Mouse (Mus musculus) megakaryocyte progenitor cell, adult 5-6 weeks (primary cell): Measurements from ENCODE around the gene Upp2. TPM values are rescaled to one million over a fixed set of nuclear protein-coding genes. Genes with fewer than 3 reads are reported as not detected.
A peak's percentile ranks its signal among the peaks of the same experiment; 100 is the strongest.

Experiments used
- ATAC-seq: replicated peaks from 2 replicates; pipeline ENCODE4 v1.8.0; 2016; ENCODE audit warnings: mild to moderate bottlenecking, moderate TSS enrichment, inconsistent platforms; ENCODE audit not compliant: poor library complexity
- total RNA-seq, 2 experiments: library from RNA; stranded (forward) in 1 of 2; stranded (reverse) in 1 of 2; fragments of 157-497, 149-512 nt in 1 of 2; fragments of 200-1000 nt in 1 of 2; gene quantifications; 2 replicates each; pipeline versions ENCODE4 v1.2.3 to v1.2.4; 2015 to 2017

Upp2 gene
- 0.37 and 0.64 TPM in 2 replicates for total RNA-seq (2015)
- total RNA-seq (2017), result not detected in 2 replicates

DNA sequence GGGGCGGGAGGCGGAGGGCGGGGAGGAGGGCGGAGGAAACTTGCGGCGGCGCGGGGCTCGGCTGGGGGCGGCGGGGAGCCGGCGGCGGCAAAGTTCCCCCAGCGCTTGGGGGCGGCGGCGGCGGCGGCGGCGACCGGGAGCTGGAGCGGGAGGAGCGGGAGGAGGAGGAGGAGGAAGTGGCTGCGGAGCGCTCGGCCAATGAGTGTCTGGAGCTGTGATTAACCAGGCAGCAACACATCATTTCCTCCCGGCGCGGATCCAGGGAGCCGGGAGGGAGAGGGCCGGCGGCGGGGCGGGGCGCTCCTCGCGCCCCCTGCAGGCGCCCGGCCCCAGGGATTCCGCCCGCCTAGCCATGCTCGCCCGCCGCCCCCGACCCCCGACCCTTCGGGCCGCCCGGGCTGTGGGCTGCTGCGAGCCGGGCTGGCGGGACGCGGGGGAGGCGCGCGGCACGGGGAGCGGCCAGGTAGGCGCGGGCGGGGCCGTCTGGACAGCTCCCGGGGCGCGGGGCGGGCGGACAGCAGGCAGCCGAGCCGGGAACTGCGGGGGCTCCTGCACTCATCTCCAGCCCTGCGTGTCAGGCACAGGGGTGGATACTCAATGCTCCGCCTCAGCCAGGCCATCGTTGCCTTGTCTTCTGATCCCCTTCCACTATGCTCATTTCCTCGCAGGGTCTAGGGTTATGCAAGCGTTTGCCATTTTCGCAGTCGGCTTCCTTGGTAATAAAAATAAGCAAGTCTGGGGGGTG, at the start of gene Upp2, which contains the start of gene Acvr1:
Upp2 (plus strand) TSS at position 233 of the 745 bp plus-strand sequence.
Acvr1 (minus strand) TSS at position 92 of the 745 bp plus-strand sequence.
- peak; percentile 86 for ATAC-seq

DNA sequence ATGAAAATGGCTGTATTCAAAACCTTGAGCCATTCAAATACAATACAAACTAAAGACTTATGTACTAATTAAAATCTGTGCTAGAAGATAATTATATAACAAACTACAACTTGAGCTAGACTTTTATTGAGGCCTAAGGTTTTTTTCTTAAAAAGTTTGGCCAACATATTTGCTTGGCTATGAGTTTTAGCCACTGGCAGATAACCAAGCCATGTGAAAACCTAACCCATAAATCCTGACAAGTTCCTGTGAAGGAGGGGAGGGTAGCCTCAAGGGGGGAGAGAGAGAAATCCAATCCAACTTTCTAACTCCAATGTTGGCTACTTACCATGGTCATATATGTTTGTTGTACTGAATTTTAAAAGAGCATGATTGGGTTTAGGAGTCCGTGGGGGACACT, 48.6 kb upstream of the Upp2 start:
- no peak for ATAC-seq

DNA sequence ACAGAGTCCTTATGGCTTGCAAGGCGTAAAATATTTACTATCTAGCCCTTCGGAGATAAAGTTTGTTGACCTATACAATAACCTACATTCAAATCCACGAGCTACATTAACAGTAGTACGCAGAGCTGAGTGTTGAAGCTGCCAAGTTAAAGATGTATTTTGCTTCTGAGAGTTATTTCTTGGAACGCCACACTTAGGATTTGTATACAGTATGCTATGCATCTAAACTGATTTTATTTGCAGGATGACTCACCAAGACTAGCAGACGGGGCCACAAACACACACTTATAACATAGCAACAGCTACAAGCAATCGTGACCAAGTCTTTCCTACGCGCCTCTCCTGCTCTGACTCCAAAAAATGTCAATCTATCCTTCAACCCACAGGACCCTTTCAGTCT, 46.4 kb upstream of the Upp2 start:
- ATAC-seq, result no peak

DNA sequence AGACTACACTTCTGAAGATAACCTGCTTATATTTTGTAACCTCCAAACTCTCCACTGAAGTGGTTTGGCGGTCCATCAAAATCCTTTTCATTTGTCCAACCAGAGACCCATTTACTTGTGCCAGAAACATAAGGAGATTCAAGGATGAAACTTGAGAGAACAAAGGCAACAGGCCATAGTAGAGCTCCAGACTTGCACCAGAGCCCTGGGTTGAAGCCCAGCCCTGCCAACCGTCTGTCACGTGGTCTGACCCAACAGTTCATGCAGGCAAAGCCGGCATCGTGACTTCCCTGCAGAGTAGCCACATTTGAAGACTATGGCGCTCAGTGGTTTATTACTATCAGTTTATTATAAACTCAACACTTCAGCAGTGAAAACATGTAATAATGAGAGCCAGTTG, 45.5 kb upstream of the Upp2 start:
- ATAC-seq, result no peak

DNA sequence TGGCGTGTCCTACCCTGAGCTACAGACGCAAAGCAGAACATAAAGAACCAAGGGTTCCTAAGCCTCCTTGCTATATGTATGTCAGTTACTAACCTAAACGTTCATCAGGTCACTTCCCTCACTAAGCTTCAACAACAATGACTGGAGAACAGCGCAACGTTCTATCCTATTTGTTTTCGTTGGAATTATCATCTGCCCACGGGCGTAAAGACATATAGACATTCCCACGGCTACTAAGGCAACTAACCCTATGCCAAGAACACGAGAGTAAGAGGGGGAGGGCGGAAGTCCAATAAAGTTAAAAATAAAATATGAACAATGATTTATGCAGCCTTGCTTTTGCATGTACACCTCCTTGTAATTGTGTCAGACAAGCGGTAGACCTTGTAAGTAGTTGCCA, 44.0 kb upstream of the Upp2 start:
- no peak for ATAC-seq

DNA sequence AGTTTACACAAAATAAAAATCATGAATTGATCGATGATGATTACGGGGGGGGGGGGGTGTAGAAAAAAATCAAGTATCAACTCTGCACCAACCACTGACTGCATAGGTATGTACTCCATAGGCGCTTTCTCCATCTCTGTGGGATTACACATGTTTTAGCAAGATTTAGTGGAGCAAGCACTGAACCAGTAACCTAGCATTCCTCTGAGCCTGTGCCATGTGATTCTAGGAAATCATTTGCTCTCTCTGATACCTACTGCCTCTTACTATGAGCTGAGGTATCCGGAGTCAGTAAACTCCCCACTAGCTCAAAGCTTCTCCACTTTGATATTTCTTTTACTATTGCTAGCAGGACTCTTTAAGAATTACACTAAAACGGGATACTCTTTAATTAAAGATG, 43.2 kb upstream of the Upp2 start:
- ATAC-seq, result no peak

DNA sequence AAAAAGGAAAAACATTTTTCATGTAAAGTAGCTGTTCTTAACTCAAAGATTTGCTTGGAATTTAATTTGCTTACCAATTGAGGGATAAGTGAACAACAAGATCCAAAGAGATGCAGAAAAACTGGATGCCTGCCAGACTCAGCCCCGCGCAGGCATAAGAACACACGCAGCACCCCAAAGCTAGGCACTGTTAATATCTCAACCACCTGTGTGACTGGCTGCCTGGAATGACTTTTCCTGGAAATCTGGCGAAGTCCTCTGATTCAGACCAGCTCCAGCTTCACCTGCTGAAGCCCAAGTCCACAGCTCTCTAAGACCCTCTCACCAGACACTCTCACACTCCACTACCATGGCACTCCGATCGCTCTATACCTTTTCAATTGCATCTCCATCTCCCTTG, 42.7 kb upstream of the Upp2 start:
- no peak for ATAC-seq

DNA sequence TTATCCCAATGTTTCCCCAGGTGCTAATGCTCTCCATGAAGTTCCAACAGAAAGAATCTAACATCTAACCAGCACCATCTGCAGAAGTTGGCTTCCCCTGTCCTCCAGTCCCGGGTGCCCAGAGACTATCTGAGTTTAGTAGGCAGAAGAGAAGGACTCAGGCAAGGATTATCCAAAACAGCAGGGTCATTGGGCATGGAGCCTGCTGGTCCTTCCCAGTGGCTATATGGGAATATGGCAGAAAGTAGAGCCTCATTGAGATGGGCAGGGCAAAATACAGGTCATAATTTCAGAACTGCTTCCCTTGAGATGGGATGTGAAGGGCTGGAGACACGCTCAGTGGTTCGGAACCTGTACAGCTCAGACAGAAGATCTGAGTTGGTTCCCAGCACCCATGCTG, 39.3 kb upstream of the Upp2 start:
- ATAC-seq, result no peak

DNA sequence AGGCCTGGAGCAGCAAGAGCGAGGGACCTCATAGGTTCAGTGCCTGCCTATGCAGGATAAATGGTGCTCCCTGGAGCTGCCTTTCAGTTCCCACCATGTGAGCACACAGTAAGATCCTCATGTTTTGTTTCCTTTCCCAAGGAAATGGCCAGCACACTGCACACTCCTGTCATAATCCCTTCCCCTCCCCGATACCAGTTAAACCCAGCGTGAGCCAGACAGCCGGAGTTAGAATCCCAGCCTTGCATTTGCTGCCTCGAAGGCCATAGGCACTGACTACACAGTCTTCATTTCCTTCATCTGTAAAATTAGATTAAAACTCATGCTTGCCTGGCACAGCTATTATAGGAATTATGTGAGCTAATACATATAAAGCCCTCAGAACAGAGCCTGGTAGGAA, 37.7 kb upstream of the Upp2 start:
- ATAC-seq, result no peak

DNA sequence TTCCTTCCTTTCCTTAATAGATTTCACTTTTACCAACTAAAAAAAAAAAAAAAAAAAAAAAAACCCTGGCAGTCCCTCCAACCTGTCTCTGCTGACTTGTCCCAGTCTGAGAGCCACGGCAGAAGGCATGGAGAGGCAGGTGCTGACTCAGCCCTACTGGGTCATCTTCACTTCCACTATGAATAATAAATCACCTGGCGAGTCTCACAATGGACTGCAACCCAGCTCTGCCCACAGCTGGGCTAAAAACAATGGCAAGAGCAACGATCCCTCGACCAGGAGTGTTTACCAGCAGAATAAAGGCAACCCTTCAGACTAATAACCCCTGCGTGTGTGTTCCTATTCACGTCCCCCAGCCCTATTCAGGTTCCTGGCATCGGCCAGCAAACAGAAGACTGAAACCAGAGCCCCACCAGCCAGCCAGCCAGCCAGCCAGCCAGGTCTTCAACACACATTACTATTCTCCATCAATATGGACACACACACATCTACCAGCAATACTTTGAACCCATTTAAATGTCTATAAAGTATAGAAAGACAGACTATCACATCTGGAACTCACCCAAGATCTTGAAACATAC, 37.1 kb upstream of the Upp2 start:
- ATAC-seq, result no peak

DNA sequence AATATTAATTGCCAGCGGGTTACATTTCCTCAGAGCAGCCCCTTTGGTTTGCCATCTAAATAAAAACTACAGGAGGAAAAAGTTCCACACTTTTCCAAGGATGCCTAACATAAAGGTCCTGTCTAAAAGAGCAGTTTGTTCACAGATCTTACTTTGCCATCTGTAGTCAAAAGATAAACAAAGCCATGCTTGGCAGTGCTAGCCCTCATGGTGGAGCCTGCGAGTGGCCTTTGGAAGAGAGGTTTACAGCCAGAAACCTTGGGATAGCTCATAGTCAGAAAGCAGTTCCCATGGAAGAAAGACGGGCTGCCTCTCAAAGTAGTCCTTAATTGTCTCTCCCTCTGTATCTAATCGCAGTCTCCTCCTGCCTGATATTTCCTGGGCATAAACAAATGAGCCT, 36.6 kb upstream of the Upp2 start:
- no peak for ATAC-seq

DNA sequence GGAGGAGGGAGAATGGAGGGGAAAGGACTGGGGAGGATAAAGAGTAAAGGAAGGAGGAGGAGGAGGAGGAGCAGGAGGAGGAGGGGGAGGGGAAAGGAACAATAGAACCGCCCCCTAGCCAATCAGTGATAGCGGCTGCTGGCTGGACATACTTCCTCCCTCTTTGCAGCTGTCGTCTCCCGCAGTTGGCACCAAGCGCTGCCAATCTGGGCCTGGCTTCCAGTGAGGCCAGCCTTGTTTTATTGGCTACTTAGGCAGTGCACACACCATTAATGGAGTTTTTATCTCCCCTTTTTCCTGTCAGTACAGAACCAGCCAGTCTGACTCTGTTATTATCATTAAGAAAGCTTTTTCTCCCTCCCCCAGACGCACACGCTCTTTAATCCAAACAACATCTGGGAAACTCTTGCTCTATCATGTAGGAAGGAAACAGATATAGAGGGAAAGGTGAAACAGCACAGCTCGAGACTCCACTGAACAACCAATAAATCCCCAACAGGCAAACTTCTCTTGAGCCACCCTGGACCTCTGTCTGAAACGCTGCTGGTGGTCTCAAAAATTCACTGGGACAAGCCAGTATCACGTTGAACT, 34.7 kb upstream of the Upp2 start:
- ATAC-seq, result peak; percentile 78

DNA sequence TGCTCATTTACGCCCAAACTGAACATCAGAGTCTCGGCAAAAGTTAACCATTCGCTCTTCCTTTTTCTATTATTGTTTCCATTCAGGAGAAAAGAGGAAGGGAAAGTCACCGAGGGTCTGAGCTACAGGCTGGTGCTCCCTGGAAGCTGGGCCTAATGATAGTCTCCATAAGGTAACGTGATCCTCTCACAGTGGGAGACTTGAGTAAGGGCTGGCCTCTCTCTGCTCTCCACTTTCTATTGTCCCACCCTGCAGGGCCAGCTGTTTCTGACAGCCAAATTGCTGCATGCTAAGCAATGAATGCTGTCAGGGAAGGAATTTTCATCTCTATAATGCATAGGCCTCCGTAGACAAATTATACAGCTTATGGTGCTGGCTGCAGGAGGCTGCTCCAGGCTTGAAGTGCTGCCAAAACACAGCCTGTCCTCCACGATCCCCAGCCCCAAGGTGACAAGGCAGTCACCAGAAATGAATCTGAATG, 33.5 kb upstream of the Upp2 start:
- ATAC-seq, result peak; percentile 61

DNA sequence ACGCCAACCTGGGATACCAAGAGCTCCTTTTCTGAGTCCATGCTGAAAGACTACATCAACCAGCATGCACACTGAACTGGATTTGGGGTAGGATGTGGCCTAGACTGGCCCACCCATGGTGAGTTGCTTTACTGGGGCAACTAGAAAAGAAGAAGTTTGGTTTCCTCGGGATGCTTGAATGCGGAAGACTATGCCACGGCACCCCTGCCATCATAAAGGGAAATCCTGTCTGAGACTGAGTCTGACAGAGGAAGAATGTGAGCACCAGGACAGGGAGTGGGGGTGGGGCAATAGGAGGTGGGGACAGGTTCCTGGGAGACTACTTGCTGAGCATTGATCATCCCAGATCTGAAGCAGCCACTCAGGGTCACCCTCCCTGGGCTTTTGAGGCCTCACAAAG, 32.7 kb upstream of the Upp2 start:
- peak; percentile 74 for ATAC-seq

DNA sequence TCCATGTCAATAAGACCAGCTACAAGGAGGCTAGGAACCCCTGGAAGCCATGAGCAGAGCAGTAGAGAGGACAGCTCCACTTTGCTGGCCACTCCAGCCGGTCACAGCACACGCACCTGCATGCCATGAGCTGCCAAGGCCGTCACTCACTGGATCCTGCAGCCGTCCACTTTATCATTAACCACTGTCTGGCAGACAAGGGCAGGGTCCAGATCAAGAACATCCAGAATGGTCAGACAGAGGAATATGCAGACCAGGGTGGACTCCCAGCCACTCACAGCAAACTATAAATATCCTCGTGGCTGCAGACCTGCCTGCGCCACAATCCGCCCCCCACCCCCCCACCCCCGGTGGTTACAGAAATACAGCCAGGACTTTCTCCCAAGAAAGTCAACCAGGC, 31.9 kb upstream of the Upp2 start:
- no peak for ATAC-seq

DNA sequence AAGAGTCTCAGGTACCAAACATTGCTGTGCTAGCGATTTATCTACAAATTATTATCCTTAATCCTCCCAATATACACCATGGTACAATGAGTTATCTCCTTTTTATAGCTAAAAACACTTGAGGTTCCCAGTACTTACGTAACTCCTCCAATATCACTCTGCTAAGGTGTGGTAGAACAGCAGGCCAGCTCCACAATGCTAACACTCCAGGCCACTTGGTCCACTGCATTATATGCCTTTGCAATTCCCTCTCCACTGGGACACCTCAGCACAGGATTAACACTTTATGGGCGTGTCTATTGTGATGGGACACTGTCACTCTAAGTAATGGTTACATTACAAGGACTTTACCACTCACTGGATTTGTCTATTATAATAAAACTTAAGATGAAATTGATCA, 30.3 kb upstream of the Upp2 start:
- ATAC-seq, result no peak

DNA sequence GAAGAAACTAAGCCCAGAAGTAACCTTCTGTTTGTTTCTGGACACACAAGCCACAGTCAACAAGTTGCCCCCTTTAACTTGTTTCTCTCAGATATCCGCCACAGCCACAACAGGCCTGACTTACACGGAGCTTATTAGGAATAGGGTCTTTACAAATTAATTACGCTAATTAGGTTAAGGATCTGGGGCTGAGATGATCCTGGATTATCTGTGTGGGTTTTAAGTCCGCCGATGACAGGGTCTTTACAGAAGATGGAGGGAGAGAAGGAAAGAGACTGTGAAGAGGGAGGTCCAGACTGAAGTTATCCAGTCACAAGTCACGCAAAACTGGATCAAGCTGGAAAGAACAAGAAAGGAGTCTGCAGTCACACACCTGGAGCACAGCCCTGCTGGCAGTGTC, 28.9 kb upstream of the Upp2 start:
- no peak for ATAC-seq

DNA sequence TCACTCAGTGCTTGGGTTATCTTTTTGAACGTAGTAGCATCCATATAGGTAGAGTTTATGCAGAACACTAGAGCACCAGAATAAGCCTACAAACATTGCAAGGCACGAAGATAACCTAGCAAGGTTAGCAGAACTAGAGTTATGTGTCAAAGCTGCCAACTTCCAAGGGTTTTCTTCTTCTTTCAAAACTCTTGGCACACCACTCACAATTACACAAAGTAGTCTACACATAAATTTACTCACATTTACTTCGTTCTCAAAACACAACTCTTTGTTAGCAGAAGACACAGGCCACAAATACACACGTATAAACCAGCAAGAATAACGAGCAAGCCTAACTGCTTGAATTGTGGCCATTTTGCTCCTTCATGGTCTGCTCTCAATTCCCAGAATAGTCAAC, 23.8 kb upstream of the Upp2 start:
- ATAC-seq, result no peak

DNA sequence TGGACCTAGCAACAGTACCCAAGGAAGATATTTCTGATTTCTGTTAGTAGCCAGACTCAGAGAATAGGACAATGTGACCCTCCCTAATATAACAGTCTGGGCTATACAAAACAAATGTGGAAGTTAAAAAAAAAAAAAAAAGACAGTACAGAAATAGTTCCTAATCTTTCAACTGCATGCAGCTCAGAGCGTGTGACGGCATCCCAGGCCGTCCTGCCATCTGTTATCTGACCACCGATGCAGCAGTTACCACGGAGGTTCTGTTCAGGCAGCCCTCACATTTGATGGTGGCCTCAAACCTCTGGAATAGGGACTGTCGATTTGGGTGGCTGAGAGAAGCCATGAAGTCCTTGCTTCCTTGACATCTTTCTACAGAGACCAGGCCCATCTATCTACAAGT, 22.7 kb upstream of the Upp2 start:
- peak; percentile 96 for ATAC-seq

DNA sequence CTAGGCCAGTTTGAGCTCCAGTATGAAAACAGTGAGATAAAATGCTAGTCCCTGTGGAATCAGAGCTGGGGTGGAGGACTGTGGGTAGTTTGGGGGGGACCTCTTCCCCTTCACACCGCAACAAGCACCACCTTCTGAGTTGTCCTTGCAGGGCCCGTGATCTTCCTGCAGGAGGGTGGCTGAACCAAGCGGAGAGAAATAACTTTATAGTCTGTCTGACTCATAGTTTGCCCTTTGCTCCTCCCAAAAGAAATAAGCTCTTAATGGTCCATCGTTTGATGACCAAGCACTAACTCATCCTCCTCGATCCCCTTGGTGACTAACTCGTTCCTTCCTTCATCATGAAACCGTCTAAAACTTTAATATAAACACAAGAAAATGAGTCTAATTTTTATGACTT, 20.8 kb upstream of the Upp2 start:
- ATAC-seq, result no peak

DNA sequence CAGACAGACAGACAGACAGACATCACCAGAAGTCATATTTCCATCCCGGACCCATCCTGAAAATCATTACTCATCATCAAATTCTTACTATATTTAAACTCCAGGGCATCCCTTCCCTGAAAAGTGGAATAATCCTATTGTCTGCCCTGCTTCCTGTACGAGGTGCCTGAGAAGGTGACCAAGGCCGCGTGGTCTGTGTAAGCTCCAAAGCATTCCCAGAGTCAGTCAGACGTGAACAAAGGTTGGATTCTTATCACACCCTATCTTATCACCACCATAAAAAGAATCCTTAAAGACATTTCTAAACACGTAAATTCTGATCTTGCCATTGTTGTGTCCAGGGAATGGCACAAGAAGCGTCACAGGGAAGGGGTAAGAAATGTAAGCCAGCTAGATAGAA, 18.2 kb upstream of the Upp2 start:
- no peak for ATAC-seq

DNA sequence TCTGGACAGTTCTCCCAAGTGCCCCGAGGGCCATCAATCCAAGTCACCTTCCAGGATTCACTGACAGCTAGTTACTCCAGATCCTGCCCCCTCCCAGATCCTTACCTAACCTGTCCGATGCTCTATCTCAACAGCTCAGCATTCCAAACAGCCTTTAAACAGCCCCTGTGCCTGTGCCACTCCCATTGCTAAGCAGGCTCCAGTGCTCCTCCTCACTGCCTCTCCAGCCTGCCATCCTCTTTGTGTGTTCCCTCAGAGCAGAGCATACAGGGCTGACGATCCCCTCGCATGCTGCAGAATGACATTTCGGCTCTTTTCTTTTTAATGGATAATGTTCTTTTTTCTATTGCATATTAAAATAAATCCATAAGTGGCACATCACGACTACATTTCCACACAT, 17.1 kb upstream of the Upp2 start:
- ATAC-seq, result no peak
